Mouse (Mus musculus) B cell, adult 67 days (primary cell): ENCODE results near the gene Cltb. TPM values are rescaled to one million over a fixed set of nuclear protein-coding genes. Genes with fewer than 3 reads are reported as not detected.

Experiments
- total RNA-seq, 2 experiments: library from RNA; stranded (reverse); gene quantifications; 4 replicates each; pipeline ENCODE4 v1.2.4; 2023

Gene Cltb
- 10 to 100 TPM; 13.7 to 20.8 TPM for total RNA-seq

GRCm38 (mm10) chr13:54610972-54611754 lies at the start of gene Cltb:
Cltb (minus strand) TSS chr13:54611344.

GRCm38 (mm10) chr13:54621155-54621932 lies 10.2 kb upstream of the Cltb start, which contains the start of gene Faf2:
Faf2 (plus strand) TSS chr13:54621784.

GRCm38 (mm10) chr13:54589996-54590951 lies 20.9 kb downstream of the Cltb start, which contains the start of the genes Nop16 and Higd2a:
Nop16 (minus strand) TSS chr13:54590090.
Higd2a (plus strand) TSS chr13:54590207.

GRCm38 (mm10) chr13:54574854-54575481 lies 36.2 kb downstream of the Cltb start, which contains the start of gene Arl10:
Arl10 (plus strand) TSS chr13:54575015.

GRCm38 (mm10) chr13:54565201-54565581 lies 46.0 kb downstream of the Cltb start, which contains the start of gene 4833439L19Rik:
4833439L19Rik (minus strand) TSS chr13:54565435.

Other genes starting within 250 kb of the Cltb start
- 1 to 10 TPM; 5.2 to 5.7 TPM for gene Cplx2, start 240.0 kb downstream of the Cltb start, total RNA-seq
- 10 to 100 TPM; 30.1 to 34.3 TPM for gene Thoc3, start 142.5 kb downstream of the Cltb start, total RNA-seq
- gene Simc1, start 107.6 kb downstream of the Cltb start, total RNA-seq = 10 to 100 TPM; 26.3 to 31.4 TPM
- 10 to 100 TPM; 37.8 to 44.3 TPM for gene 4833439L19Rik, start 45.9 kb downstream of the Cltb start, total RNA-seq
- gene Arl10, start 36.3 kb downstream of the Cltb start, total RNA-seq = 10 to 100 TPM; 11.8 to 12.7 TPM
- gene Nop16, start 21.3 kb downstream of the Cltb start, total RNA-seq = 10 to 100 TPM; 17.5 to 23.9 TPM
- gene Higd2a, start 21.1 kb downstream of the Cltb start, total RNA-seq = 10 to 100 TPM; 56.7 to 59.0 TPM
- 10 to 100 TPM; 63.6 to 74.8 TPM for gene Faf2, start 10.4 kb upstream of the Cltb start, total RNA-seq
- 100 to 1,000 TPM; 265 to 275 TPM for gene Rnf44, start 82.6 kb upstream of the Cltb start, total RNA-seq
- gene Cdhr2, start 90.1 kb upstream of the Cltb start, total RNA-seq = not detected
- gene Gprin1, start 138.5 kb upstream of the Cltb start, total RNA-seq = not detected
- not detected for gene Sncb, start 155.3 kb upstream of the Cltb start, total RNA-seq
- gene Eif4e1b, start 172.7 kb upstream of the Cltb start, total RNA-seq = not detected
- 1 to 10 TPM; 7.6 to 8.8 TPM for gene Tspan17, start 178.0 kb upstream of the Cltb start, total RNA-seq